Mouse (Mus musculus) heart, embryonic 13.5 days (tissue): ENCODE data around the gene Rgs14. TPM values are rescaled to one million over a fixed set of nuclear protein-coding genes. Genes with fewer than 3 reads are reported as not detected.

ENCODE experiments used
- ATAC-seq: fragments of 200-750 bp; cut with Nextera tagmentation; 2 replicates; pipeline ENCODE4 v1.8.0; 2017; ENCODE audit warnings: moderate TSS enrichment; ENCODE audit not compliant: insufficient number of reproducible peaks, low FRiP score, low TSS enrichment; ENCODE audit errors: extremely low read depth
- H3K27ac ChIP-seq: fragments of 300-500 bp; sonication (generic); replicated peaks from 2 replicates; pipeline ENCODE4 v1.5.1; 2015; ENCODE audit warnings: moderate library complexity, mild to moderate bottlenecking, inconsistent platforms
- H3K27me3 ChIP-seq: fragments of 300-500 bp; sonication (generic); replicated peaks from 2 replicates; pipeline ENCODE4 v1.6.1; 2015; ENCODE audit warnings: mild to moderate bottlenecking, inconsistent platforms
- H3K36me3 ChIP-seq: fragments of 300-500 bp; sonication (generic); 2 replicates; pipeline ENCODE4 v1.6.1; 2015; ENCODE audit warnings: mild to moderate bottlenecking, inconsistent platforms
- H3K4me1 ChIP-seq: fragments of 300-500 bp; sonication (generic); 2 replicates; pipeline ENCODE4 v1.6.1; 2015; ENCODE audit warnings: inconsistent platforms
- H3K4me2 ChIP-seq: fragments of 300-500 bp; sonication (generic); 2 replicates; pipeline ENCODE4 v1.6.1; 2015; ENCODE audit warnings: inconsistent platforms, mild to moderate bottlenecking, moderate library complexity
- H3K4me3 ChIP-seq: fragments of 300-500 bp; sonication (generic); 2 replicates; pipeline ENCODE4 v1.5.1; 2015; ENCODE audit warnings: moderate library complexity, mild to moderate bottlenecking, inconsistent platforms
- H3K9ac ChIP-seq: fragments of 300-500 bp; sonication (generic); 2 replicates; pipeline ENCODE4 v1.6.1; 2015; ENCODE audit warnings: inconsistent platforms, mild to moderate bottlenecking, moderate library complexity
- H3K9me3 ChIP-seq: fragments of 300-500 bp; sonication (generic); 2 replicates; pipeline ENCODE4 v1.6.1; 2016; ENCODE audit warnings: inconsistent platforms
- WGBS: fragments of 180-500 bp; shearing (Covaris S2); methylation state at CpG from one replicate; pipeline ENCODE4 v1.1.7; 2015; ENCODE audit warnings: mixed read lengths; 5-methylcytosine and 5-hydroxymethylcytosine counted together
- polyA plus RNA-seq: library from polyadenylated mRNA; unstranded; fragments of >200 nt; fragmentation: Nextera tagmentation; extraction: Ambion mirVana; gene quantifications from 2 replicates; pipeline ENCODE4 v1.2.1, GENCODE M21; 2015

The Rgs14 gene
- polyA plus RNA-seq, 1 experiment from 2014 or later, result 0.32 TPM

GRCm38 (mm10) chr13:55390644-55391043, 21.1 kb downstream of the Rgs14 start:
- WGBS, result 74% methylated on average over 3 of the region's 3 CpGs
- Histone ChIP-seq H3K4me2 (no peak overlapping the region), H3K27me3 (peaks cover 16% of the 10 kb centered on the region), H3K36me3 (no peaks in the 10 kb centered on the region), H3K9ac (no peak overlapping the region), H3K27ac (no peak overlapping the region), H3K4me1 (no peaks in the 10 kb centered on the region), H3K9me3 (0 out of 2 replicates have a peak, but pooled peaks cover 3% of the 10 kb centered on the region), H3K4me3 (no peak overlapping the region)
- no peak for ATAC-seq

DNA sequence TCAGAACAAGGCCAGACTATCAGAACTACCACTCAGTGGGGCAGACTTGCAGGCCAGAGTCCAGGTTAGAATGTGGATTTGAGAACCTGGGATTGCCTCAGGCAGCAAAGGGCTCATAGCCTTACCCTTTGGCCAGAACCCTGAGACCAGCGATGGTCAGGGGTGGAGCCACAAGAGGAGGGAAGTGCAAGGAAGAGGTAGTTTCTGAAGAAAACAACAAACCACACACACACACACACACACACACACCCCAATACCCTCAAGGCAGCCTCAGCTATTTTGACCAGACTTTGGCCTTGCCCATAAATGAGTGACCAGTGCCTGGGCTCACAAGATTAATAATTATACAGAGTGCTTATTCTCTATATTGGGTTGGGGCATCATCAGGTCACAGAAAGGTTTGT, 22.1 kb downstream of the Rgs14 start:
- no peak for ATAC-seq
- no peak overlapping the region for H3K4me2 ChIP-seq
- no peak overlapping the region for H3K9ac ChIP-seq
- no peaks in the 10 kb centered on the region for H3K4me1 ChIP-seq
- no peak overlapping the region for H3K4me3 ChIP-seq
- no peak overlapping the region for H3K27ac ChIP-seq
- no peaks in the 10 kb centered on the region for H3K36me3 ChIP-seq
- peaks cover 20% of the 10 kb centered on the region for H3K27me3 ChIP-seq
- WGBS, result 75% methylated on average over 1 of the region's 1 CpGs
- H3K9me3 ChIP-seq, result 0 out of 2 replicates have a peak, but pooled peaks cover 3% of the 10 kb centered on the region

- H3K9me3 ChIP-seq, result 0 out of 2 replicates have a peak, but pooled peaks cover 3% of the 10 kb centered on the region
- no peak overlapping the region for H3K4me3 ChIP-seq
- no peaks in the 10 kb centered on the region for H3K4me1 ChIP-seq
- no peak for ATAC-seq
- peaks cover 23% of the 10 kb centered on the region for H3K27me3 ChIP-seq
- 70% methylated on average over 4 of the region's 4 CpGs for WGBS
- H3K9ac ChIP-seq, result no peak overlapping the region
- H3K27ac ChIP-seq, result no peak overlapping the region
- H3K36me3 ChIP-seq, result no peaks in the 10 kb centered on the region
- H3K4me2 ChIP-seq, result no peak overlapping the region
These were observed 23.4 kb downstream of the Rgs14 start for GRCm38 (mm10) chr13:55392933-55393332.

GRCm38 (mm10) chr13:55398088-55398487, 28.6 kb downstream of the Rgs14 start, which contains the start of gene Slc34a1:
Gene Slc34a1, plus strand, starts transcription at chr13:55398187.
- no peak for ATAC-seq
- no peaks in the 10 kb centered on the region for H3K4me1 ChIP-seq
- H3K27ac ChIP-seq, result no peak within 1 kb of the TSS
- H3K9ac ChIP-seq, result no peak within 1 kb of the TSS
- 56% methylated on average over 1 of the region's 1 CpGs for WGBS
- no peak within 1 kb of the TSS for H3K4me3 ChIP-seq
- H3K27me3 ChIP-seq, result peaks cover 69% of the 10 kb centered on the region
- no peaks in the 10 kb centered on the region for H3K9me3 ChIP-seq
- H3K36me3 ChIP-seq, result no peaks in the 10 kb centered on the region
- H3K4me2 ChIP-seq, result no peak within 1 kb of the TSS

- Histone ChIP-seq H3K9ac (no peak overlapping the region), H3K9me3 (no peaks in the 10 kb centered on the region), H3K4me1 (no peaks in the 10 kb centered on the region), H3K36me3 (no peaks in the 10 kb centered on the region), H3K4me3 (no peak overlapping the region), H3K27ac (no peak overlapping the region), H3K27me3 (peaks cover 76% of the 10 kb centered on the region), H3K4me2 (no peak overlapping the region)
- no peak for ATAC-seq
- 55% methylated on average over 5 of the region's 5 CpGs for WGBS
These were observed 29.9 kb downstream of the Rgs14 start for GRCm38 (mm10) chr13:55399300-55400038.

GRCm38 (mm10) chr13:55400039-55400346, 30.5 kb downstream of the Rgs14 start:
- Histone ChIP-seq H3K4me3 (no peak overlapping the region), H3K27me3 (peaks cover 75% of the 10 kb centered on the region), H3K4me1 (no peaks in the 10 kb centered on the region), H3K4me2 (no peak overlapping the region), H3K27ac (no peak overlapping the region), H3K9me3 (no peaks in the 10 kb centered on the region), H3K9ac (no peak overlapping the region), H3K36me3 (no peaks in the 10 kb centered on the region)
- 76% methylated on average over 1 of the region's 1 CpGs for WGBS
- no peak for ATAC-seq

- H3K4me1 ChIP-seq, result no peaks in the 10 kb centered on the region
- H3K27me3 ChIP-seq, result peaks cover 94% of the 10 kb centered on the region
- no peak overlapping the region for H3K4me2 ChIP-seq
- 75% methylated on average over 7 of the region's 7 CpGs for WGBS
- no peak overlapping the region for H3K27ac ChIP-seq
- no peak overlapping the region for H3K9ac ChIP-seq
- H3K4me3 ChIP-seq, result no peak overlapping the region
- no peaks in the 10 kb centered on the region for H3K36me3 ChIP-seq
- no peaks in the 10 kb centered on the region for H3K9me3 ChIP-seq
- no peak for ATAC-seq
These were observed 33.7 kb downstream of the Rgs14 start for GRCm38 (mm10) chr13:55403266-55403665.

DNA sequence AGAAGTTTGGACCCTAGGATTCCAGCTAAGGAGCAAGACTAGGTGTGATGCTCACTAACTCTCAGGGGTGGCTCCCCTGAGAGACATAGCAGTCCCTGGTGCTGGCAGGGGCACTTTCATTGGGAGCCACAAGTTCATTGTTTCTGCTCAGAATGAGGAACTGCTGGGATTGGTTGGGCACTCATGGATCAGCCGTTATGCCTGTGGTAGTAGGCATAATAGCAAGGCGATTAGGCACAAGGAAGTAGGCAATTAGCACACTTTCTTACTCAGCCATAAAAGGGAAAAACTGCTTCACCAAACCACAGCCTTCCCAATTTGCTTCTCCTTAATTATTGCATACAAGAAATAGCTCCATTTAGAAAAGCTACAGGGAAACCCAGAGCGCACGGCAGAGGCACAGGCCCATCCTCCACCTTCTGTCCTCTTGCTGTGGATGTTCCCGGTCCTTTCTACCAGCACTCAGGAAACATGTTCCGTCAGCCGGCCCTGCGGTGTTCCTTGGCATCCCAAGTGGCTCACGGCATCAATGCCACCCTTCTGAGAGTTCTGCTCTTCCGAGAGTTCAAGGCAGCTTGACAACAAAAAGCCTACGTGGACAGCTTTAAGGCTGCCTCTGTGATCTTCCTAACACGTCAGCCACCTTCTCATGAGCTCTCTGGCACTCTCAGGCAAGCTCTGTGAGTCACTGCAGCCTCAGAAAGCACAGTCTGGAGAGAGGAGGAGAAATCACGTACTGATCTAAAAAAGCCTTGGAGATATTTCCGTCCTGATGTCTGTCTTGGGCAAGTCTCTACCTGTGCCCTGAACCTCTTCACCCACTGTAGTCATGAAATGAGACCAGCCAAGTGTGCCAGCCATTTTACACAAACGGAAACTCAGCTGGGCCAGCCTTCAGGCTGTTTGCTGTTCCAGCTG, 34.7 kb downstream of the Rgs14 start:
- H3K4me1 ChIP-seq, result no peaks in the 10 kb centered on the region
- H3K27ac ChIP-seq, result no peak overlapping the region
- no peak overlapping the region for H3K9ac ChIP-seq
- H3K36me3 ChIP-seq, result no peaks in the 10 kb centered on the region
- no peaks in the 10 kb centered on the region for H3K9me3 ChIP-seq
- peaks cover 97% of the 10 kb centered on the region for H3K27me3 ChIP-seq
- no peak overlapping the region for H3K4me2 ChIP-seq
- ATAC-seq, result no peak
- no peak overlapping the region for H3K4me3 ChIP-seq
- 67% methylated on average over 15 of the region's 15 CpGs for WGBS

GRCm38 (mm10) chr13:55404853-55405782, 35.6 kb downstream of the Rgs14 start:
- 12% methylated on average over 11 of the region's 11 CpGs for WGBS
- Histone ChIP-seq H3K9ac (peak overlapping the region; percentile 0; the same call in 1 of the 2 replicates), H3K27me3 (peaks cover 97% of the 10 kb centered on the region), H3K4me3 (no peak overlapping the region), H3K36me3 (no peaks in the 10 kb centered on the region), H3K4me1 (no peaks in the 10 kb centered on the region), H3K27ac (no peak overlapping the region), H3K9me3 (no peaks in the 10 kb centered on the region), H3K4me2 (no peak overlapping the region; the same call in 1 of the 2 replicates)
- ATAC-seq, result no peak

GRCm38 (mm10) chr13:55405783-55406390, 36.4 kb downstream of the Rgs14 start:
- Histone ChIP-seq H3K9me3 (no peaks in the 10 kb centered on the region), H3K4me2 (no peak overlapping the region), H3K4me3 (no peak overlapping the region), H3K27ac (no peak overlapping the region), H3K4me1 (no peaks in the 10 kb centered on the region), H3K36me3 (no peaks in the 10 kb centered on the region), H3K9ac (peak overlapping the region; percentile 0; the same call in 1 of the 2 replicates), H3K27me3 (peaks cover 97% of the 10 kb centered on the region)
- ATAC-seq, result no peak
- 57% methylated on average over 13 of the region's 13 CpGs for WGBS
